Comparison of ENCODE assay signal across 1 mouse cellular context in genomic region chr11:102425555-102426316, GRCm38 (mm10).
TF ChIP-seq lines count a peak whose summit lies in the region.

No protein-coding gene starts in this region.

TF ChIP-seq in CH12.LX, 34 proteins besides CTCF, POLR2A, EP300 and RAD21:
- TF ChIP-seq USF1 (IDR thresholded peaks at IDR 0.05; ENCODE audit: low read depth, low read length), result no peak
- TF ChIP-seq UBTF (IDR thresholded peaks at IDR 0.05; ENCODE audit: low read depth, low read length), result no peak
- peak; percentile 9; the same call in 1 of the 2 replicates for TF ChIP-seq ZNF384 (IDR thresholded peaks at IDR 0.05; ENCODE audit: low read depth, low read length)
- no peak for TF ChIP-seq JUND (conservative IDR thresholded peaks at IDR 0.05; ENCODE audit: low read depth, low read length)
- no peak for TF ChIP-seq TBP (conservative IDR thresholded peaks at IDR 0.05; ENCODE audit: low read depth, low read length)
